Mouse (Mus musculus) duodenum, adult 2 months (tissue): ENCODE data around the gene Acer2. TPM values are rescaled to one million over a fixed set of nuclear protein-coding genes. Genes with fewer than 3 reads are reported as not detected.

Experiments used
- polyA plus RNA-seq: library from polyadenylated mRNA; depleted of rRNA; stranded (reverse); fragments of >200 nt; gene quantifications from 2 replicates; pipeline ENCODE4 v1.2.3, GENCODE M21; 2012; ENCODE audit warnings: low replicate concordance; rRNA removed

The Acer2 gene
- 3.5 and 3.9 TPM in 2 replicates for polyA plus RNA-seq

GRCm38 (mm10) chr4:86874146-86874847 is at the start of gene Acer2:
Gene Acer2, plus strand, starts transcription at chr4:86874396.

DNA sequence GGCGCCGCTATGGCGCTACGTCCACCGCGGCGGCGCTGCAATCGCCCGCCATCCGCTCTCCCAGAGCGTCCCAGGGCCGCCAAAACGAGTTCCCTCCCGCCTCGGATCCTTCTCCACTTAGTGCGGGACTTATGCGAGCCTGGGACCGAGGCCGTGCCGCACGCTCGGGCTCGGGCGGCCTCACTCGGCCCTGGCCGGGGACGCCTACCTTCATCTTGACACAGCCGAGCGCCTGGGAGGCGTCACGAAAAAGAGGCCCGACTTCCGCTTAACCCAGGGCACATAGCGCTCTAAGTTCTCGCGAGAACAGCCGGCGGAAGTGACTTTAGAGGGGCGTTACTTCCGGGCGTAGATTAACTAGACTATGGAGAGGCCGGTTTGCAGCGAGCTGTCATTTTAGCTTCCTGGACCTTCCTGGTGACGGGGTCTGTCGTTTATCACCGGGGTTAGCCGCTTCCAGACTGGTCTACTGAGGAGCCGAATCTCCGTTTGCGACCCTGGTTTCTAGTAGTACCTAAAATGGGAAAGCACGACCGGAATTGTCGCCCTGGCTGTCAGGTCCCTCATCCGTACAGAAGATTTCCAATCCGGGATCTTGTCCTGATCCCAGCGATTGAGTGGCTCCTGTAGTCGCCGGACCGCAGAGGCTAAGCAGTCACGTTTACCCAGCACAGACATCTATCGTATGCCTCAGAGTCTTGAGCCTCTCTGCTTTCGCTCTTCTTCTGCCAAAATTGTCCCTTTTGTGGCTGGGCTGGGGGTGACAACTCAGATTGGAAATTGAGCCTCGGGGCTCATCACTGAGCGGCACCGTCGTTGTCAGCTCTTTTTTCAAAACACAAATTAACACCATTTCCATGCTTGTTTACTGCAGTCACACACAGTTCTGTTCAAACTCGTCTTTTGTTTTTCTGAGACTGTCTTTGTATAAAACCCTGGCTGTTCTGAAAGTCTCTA is 16.8 kb upstream of the Acer2 start, which contains the start of gene Rps6:
Gene Rps6, minus strand, starts transcription at position 300 of the 957 bp plus-strand sequence.

Other genes starting within 250 kb of the Acer2 start
- gene Plin2, start 204.3 kb upstream of the Acer2 start, polyA plus RNA-seq = 82.9 and 94.5 TPM in 2 replicates
- 1.9 TPM in 2 replicates for gene Dennd4c, start 125.8 kb upstream of the Acer2 start, polyA plus RNA-seq
- gene Rps6, start 17.0 kb upstream of the Acer2 start, polyA plus RNA-seq = 117 and 158 TPM in 2 replicates